Mouse (Mus musculus): ENCODE results near the gene Mis18a.

DNA sequence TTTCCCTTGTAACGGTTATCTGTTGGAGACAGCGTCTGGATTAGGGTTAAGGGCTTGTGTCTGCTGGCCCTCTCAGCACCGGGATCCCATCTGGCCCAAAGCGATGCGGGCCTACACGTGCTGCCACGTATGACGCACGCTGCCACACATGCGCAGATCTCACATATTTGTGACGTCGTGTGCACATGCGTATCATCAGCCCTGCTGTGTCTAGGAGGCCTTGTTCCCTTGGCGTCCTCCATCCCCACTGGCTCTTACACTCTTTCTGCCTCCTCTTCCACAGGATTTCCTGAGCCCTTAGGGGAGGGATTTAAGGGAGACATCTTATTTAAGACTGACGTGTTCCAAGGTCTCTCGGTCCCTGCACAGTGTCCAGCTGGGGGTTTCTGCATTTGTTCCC lies 47.2 kb downstream of the Mis18a start:
- TF ChIP-seq POLR2A (IDR thresholded peaks at IDR 0.05; ENCODE audit: borderline replicate concordance, control insufficient read depth, low read depth, low read length) (no peak), CTCF (IDR thresholded peaks at IDR 0.05; ENCODE audit: control insufficient read depth, insufficient read depth, low read length) (no peak)
